Mouse (Mus musculus): ENCODE results near the gene Klk8.

Klk8 gene

DNA sequence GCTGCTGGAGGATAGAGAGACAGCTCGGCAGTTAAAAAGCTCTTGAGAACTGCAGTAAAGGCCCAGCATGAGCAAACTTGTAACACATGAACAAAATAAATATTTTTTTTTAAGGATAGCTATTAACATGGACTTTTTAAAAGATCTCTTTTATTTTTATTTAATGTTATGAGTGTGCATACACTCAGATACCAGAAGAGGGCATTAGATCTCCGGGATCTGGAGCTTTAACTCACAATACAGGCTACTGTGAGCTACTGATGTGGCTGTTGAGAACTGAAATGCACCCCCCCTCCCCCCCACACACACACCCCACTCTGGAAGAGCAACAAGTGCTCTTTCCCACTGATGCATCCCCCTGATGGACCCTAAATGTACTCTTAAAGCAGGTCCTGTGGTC, 8.1 kb upstream of the Klk8 start:
- in situ Hi-C loops (cut with MboI, MseI) = no loop called here

- in situ Hi-C loops (cut with MboI, MseI) = no loop called here
Observed at GRCm38 (mm10) chr7:43791591-43791990, 5.8 kb upstream of the Klk8 start, which contains the start of gene Klk9. Gene Klk9 (plus strand): TSS chr7:43791891.

GRCm38 (mm10) chr7:43796355-43796754, 1.0 kb upstream of the Klk8 start:
- in situ Hi-C loops (cut with MboI, MseI) = loop anchor here (5.0 kb wide), 1 partner anchor 124 kb away; the partner anchor contains the start of gene Ctu1

DNA sequence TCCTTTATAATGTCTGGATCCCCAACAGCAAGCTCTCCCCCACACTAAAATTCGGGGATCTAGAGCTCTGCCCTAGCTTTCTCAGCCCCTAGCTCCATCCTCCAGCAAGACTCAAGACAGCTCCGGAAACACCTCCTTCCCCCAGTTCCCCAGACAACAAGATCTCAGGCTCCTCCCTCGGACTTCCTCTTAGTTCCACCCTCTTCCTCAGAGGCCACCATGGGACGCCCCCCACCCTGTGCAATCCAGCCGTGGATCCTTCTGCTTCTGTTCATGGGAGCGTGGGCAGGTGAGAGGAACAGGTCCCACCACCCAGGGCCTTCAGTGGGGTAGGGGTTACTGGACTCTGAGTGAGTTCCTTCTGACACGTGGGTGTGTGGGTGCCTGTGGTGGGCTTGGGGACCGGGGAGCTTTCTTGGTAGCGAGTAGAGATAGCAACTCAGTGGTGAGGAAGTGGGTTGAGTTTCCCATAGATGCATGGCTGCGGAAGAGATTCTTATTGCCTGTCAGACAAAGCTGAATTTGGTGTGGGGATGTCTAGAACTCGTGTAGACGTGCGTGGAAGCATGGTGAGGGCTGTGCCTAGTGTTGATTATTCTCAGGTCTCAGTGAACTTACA, 576 bp downstream of the Klk8 start:
- in situ Hi-C loops (cut with MboI, MseI) = loop anchor here (5.0 kb wide), 1 partner anchor 126 kb away; the partner anchor contains the start of gene Ctu1

GRCm38 (mm10) chr7:43799876-43800275, 2.5 kb downstream of the Klk8 start:
- in situ Hi-C loops (cut with MboI, MseI) = loop anchor here (5.0 kb wide), 1 partner anchor 128 kb away; the partner anchor contains the start of gene Ctu1

- in situ Hi-C loops (cut with MboI, MseI) = no loop called here
Observed at GRCm38 (mm10) chr7:43810994-43811393, 13.6 kb downstream of the Klk8 start, which contains the start of gene Klk7. Gene Klk7 (plus strand): TSS chr7:43811294.

- in situ Hi-C loops (cut with MboI, MseI) = no loop called here
Observed at GRCm38 (mm10) chr7:43815211-43815610, 17.8 kb downstream of the Klk8 start.

DNA sequence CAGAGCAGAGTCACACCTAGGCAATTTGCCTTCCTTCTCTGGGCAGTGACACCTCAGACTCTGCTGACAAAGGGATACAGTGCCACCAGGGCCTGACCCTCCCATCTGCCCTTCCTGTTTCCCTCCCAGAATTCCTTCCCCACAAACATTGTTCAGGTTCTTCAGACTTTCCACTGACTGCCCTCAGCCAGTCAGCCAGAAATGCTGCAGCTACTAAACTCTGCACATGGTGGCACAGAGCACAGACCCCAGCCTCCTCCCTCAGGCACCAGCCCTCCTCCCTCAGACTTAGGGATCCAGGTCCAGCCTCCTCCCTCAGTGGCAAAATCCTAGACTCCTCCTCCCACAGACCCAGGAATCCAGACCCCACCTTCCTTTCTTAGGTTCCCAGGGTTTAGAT, 19.4 kb downstream of the Klk8 start:
- in situ Hi-C loops (cut with MboI, MseI) = no loop called here

DNA sequence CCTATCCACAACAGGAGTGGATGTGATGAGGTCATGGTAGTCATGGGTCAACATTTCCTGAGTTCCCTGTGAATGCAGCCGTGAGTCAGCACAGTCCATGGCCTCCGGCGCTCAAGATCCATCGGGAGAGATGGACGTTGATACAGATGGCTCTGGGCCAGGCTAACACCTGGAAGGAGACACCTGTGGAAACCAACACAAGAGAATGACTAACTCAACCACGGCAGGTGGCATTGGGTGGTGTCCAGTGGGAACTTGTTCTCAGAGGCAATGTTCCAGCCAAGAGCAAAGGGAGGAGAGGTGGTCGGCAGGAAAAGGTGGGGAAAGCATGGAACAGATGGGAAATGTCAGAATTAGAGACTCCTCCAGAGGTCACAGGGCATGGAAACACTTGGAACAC, 24.2 kb downstream of the Klk8 start:
- in situ Hi-C loops (cut with MboI, MseI) = no loop called here

GRCm38 (mm10) chr7:43824199-43824598, 26.8 kb downstream of the Klk8 start, which contains the start of gene Klk6:
Gene Klk6 (plus strand): TSS chr7:43824499.
- in situ Hi-C loops (cut with MboI, MseI) = no loop called here

DNA sequence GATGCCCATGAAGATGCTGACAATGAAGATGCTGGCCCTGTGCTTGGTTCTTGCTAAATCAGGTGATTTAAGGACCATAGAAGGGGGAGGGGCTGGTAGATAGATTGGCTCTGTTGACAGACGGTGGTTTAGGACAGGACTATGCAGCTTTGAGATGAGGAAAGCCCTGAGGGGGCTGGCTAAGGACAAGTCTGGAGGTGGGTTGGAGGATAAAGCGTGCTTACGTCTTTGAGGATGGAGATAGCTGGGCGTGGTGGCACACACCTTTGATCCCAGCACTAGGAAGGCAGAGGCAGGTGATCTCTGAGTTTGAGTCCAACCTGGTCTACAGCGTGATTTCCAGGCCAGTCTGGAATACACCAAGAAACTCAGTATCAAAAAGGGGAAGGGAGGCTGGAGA, 28.7 kb downstream of the Klk8 start:
- in situ Hi-C loops (cut with MboI, MseI) = no loop called here

GRCm38 (mm10) chr7:43827706-43828105, 30.3 kb downstream of the Klk8 start:
- in situ Hi-C loops (cut with MboI, MseI) = no loop called here

GRCm38 (mm10) chr7:43829006-43829405, 31.6 kb downstream of the Klk8 start:
- in situ Hi-C loops (cut with MboI, MseI) = no loop called here

DNA sequence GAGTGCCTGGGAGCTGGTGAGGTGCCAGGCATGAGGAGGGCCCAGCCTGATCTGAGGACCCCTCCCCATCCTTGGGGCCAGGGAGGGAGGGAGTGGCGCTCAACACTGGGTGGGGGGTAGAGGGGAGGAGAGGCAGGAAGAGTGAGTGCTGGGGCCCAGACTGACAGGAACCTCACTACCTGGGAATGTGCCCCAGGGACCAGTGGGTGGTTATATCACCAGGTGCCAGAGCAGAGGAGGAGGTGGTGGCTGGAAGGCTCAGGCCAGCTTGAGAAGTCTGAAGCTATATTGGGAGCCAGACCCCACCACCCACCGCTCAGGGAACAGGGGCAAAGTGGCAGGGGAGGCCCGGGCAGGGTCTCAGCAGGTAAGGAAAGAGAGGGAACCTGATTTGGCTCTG, 44.3 kb downstream of the Klk8 start, which contains the start of gene Klk5:
Klk5 (plus strand) TSS at position 271 of the 400 bp plus-strand sequence.
- in situ Hi-C loops (cut with MboI, MseI) = no loop called here

- in situ Hi-C loops (cut with MboI, MseI) = no loop called here
Observed at GRCm38 (mm10) chr7:43843801-43844200, 46.4 kb downstream of the Klk8 start.

- in situ Hi-C loops (cut with MboI, MseI) = no loop called here
Observed at GRCm38 (mm10) chr7:43851616-43852015, 54.2 kb downstream of the Klk8 start.
